Mouse (Mus musculus) liver, adult 2 months (tissue): ENCODE measurements around the gene Tbl3. TPM values are rescaled to one million over a fixed set of nuclear protein-coding genes. Genes with fewer than 3 reads are reported as not detected.
"Not testable (repeated sequence)": the region's sequence is repeated elsewhere in the genome, so short reads cannot be mapped to it uniquely, and the experiment has no call there.

ENCODE experiments used
- DNase-seq: peaks from one replicate; pipeline ENCODE4 v3.0.0-alpha.2; 2011; ENCODE audit warnings: low read depth, low spot score; ENCODE audit errors: extremely low read depth
- H3K27ac ChIP-seq: fragments of 200-500 bp; replicated peaks from 2 replicates; pipeline ENCODE4 v1.5.1; 2012; ENCODE audit warnings: low read depth, mild to moderate bottlenecking, control low read depth, inconsistent platforms, low read length; ENCODE audit not compliant: insufficient read depth
- H3K27me3 ChIP-seq: fragments of 200-500 bp; 2 replicates; pipeline ENCODE4 v1.6.1; 2012; ENCODE audit warnings: mild to moderate bottlenecking, moderate library complexity, low read length, inconsistent platforms; ENCODE audit not compliant: control insufficient read depth, insufficient read depth
- H3K36me3 ChIP-seq: fragments of 200-500 bp; 2 replicates; pipeline ENCODE4 v1.6.1; 2012; ENCODE audit warnings: low read length, inconsistent platforms; ENCODE audit not compliant: control insufficient read depth, insufficient read depth
- H3K4me1 ChIP-seq: fragments of 200-500 bp; 2 replicates; pipeline ENCODE4 v1.6.1; 2011; ENCODE audit warnings: low read length; ENCODE audit not compliant: control insufficient read depth, insufficient read depth
- H3K4me3 ChIP-seq: fragments of 200-500 bp; 2 replicates; pipeline ENCODE4 v1.5.1; 2011; ENCODE audit warnings: low read depth, mild to moderate bottlenecking, control low read depth, low read length, moderate library complexity; ENCODE audit not compliant: insufficient read depth
- H3K79me2 ChIP-seq: fragments of 200-500 bp; 2 replicates; pipeline ENCODE4 v1.6.1; 2012; ENCODE audit warnings: inconsistent platforms, mild to moderate bottlenecking, low read length, moderate library complexity; ENCODE audit not compliant: control insufficient read depth, insufficient read depth
- H3K9ac ChIP-seq: fragments of 200-500 bp; 2 replicates; pipeline ENCODE4 v1.6.1; 2012; ENCODE audit warnings: low read depth, mild to moderate bottlenecking, control low read depth, inconsistent platforms, low read length
- CTCF ChIP-seq: fragments of 200-500 bp; IDR thresholded peaks from 2 replicates; pipeline ENCODE4 v1.5.1; 2011; ENCODE audit warnings: low read depth, low read length, control low read depth
- POLR2A ChIP-seq: fragments of 200-500 bp; IDR thresholded peaks from 2 replicates; pipeline ENCODE4 v1.6.1; 2011; ENCODE audit warnings: low read length, control low read depth; ENCODE audit not compliant: insufficient read depth; ENCODE audit errors: extremely low read depth
- WGBS: fragments of 180-500 bp; shearing (Covaris S2); methylation state at CpG from one replicate; pipeline ENCODE4 v1.1.7; 2018; 5-methylcytosine and 5-hydroxymethylcytosine counted together
- polyA plus RNA-seq: library from polyadenylated mRNA; depleted of rRNA; stranded (reverse); fragments of >200 nt; gene quantifications from 2 replicates; pipeline ENCODE4 v1.2.3, GENCODE M21; 2012
- total RNA-seq: library from RNA; depleted of rRNA; stranded (reverse); fragments of >200 nt; gene quantifications from 2 replicates; pipeline ENCODE4 v1.2.3, GENCODE M21; 2014

Tbl3 gene
- total and polyA plus RNA-seq, 2 experiments = 14.2 to 37.9 TPM

DNA sequence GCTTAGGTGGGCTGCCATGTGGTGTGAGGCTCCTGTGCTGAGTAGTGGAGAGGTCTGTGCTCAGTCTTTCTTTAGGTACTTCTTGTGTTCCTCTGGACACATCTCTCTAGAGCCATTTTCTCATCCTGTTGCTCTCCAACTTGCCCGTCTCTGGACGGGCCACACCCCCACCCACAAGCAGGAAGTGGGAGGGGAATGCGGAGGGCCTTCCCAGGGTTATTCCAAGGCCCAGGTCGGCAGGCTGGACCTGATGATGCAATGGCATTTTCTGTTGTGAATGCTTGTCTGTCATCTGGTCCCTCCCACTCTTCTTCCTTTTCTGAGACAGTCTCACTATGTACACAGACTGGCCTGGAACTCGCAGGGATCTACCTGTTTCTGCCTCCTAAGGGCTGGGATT lies 35.3 kb downstream of the Tbl3 start:
- Histone ChIP-seq H3K27me3 (no peaks in the 10 kb centered on the region), H3K4me1 (peaks cover 17% of the 10 kb centered on the region), H3K79me2 (peaks cover 40% of the 10 kb centered on the region; the same call in 1 of the 2 replicates), H3K27ac (peak overlapping the region; percentile 27; the same call in 1 of the 2 replicates), H3K36me3 (peaks cover 6% of the 10 kb centered on the region; the same call in 1 of the 2 replicates), H3K9ac (peak overlapping the region; percentile 15; the same call in 1 of the 2 replicates), H3K4me3 (no peak overlapping the region)
- peak; percentile 96 for DNase-seq
- WGBS = 0% methylated on average over 5 of the region's 5 CpGs
- no peak for TF ChIP-seq CTCF
- TF ChIP-seq POLR2A = no peak

DNA sequence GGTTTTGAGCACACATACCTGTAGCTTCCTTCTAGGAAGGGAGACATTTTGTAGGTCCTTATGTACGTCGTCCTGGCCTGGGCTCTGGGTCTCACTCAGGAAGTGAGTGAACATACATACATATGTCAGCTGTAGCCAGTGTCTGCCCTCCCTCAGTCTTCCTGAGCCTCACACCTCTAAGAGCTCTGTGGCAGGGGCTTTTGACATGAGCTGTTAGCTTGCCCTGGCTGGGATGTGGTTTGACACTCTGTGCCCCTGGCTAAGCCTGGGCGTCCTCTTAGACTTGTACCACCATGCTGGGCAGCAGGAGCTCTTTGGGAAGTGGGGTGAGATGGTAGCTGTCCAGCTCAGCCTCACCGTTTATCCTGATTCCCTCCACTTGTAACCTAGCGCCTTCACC lies 36.1 kb downstream of the Tbl3 start:
- no peak for TF ChIP-seq POLR2A
- no peak for TF ChIP-seq CTCF
- Histone ChIP-seq H3K4me1 (peaks cover 17% of the 10 kb centered on the region), H3K9ac (0 out of 2 replicates have a peak overlapping the region, but pooled peaks have one; percentile 8), H3K36me3 (peaks cover under 1% of the 10 kb centered on the region; the same call in 1 of the 2 replicates), H3K27me3 (no peaks in the 10 kb centered on the region), H3K4me3 (no peak overlapping the region), H3K27ac (peak overlapping the region; percentile 55; the same call in 1 of the 2 replicates), H3K79me2 (peaks cover 40% of the 10 kb centered on the region; the same call in 1 of the 2 replicates)
- DNase-seq = no peak
- WGBS = 51% methylated on average over 5 of the region's 5 CpGs

DNA sequence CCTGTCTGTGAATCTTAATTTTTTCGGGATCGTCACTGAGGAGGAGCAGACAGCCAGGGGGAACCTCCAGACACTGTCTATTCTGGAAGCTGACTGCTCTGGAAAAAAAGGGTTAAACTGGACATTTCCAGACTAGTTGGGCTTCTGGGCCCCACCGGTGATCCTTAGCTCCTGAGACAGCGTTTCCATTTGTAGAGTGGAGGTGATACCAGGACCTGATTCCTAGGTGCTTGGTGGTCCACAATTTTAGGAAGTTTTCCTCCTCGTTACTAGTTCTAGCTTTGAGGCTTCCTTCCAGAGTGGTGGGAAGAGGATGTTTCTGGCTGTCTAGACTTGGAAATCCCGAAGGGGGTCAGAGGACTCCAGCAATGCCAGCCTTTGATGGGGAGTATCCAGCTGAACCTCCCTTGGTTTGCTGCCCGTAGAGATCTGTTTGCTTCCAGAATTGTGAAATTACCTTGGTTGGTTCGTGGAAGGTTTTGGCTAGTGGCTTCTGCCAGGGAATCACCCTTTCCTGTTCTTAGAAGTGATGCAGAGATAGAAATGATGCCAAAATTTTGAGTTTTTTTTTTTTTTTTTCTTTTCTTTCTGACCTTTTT lies 37.1 kb downstream of the Tbl3 start:
- peak overlapping the region; percentile 94 for H3K27ac ChIP-seq
- under 1% methylated on average over 8 of the region's 8 CpGs for WGBS
- peaks cover 32% of the 10 kb centered on the region; the same call in 1 of the 2 replicates for H3K79me2 ChIP-seq
- H3K36me3 ChIP-seq = no peaks in the 10 kb centered on the region
- DNase-seq = peak; percentile 88
- peak overlapping the region; percentile 98 for H3K9ac ChIP-seq
- H3K27me3 ChIP-seq = no peaks in the 10 kb centered on the region
- H3K4me1 ChIP-seq = peaks cover 17% of the 10 kb centered on the region
- H3K4me3 ChIP-seq = peak overlapping the region; percentile 94
- TF ChIP-seq POLR2A (no peak), CTCF (no peak)

DNA sequence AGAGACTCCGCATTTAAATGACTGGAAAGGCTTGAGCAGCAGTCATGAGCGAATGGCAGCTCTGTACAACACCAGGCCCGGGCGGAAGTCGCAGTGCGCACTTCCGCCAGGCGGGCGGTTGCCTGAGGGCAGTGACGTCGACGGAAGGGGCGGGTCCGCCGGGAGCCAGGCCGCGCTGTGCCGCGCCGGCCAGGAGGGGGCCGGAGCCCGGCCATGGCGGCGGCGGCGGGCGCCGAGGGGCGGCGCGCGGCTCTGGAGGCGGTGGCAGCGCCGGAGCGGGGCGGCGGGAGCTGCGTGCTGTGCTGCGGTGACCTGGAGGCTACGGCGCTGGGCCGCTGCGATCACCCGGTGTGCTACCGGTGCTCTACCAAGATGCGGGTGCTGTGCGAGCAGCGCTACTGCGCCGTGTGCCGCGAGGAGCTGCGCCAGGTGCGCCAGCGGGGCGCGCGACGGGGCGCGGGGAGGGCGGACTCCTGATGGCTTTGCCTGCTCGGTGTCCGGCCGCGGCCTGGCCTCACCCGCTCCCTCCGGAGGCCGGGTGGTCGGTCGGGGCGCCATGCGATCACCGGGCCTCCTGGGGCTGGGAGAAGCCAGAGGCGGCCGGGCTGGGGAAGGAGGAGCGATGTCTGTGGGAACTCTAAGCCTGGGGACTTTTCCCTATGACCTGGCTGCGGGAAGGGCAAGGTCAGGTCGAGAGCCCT lies 37.8 kb downstream of the Tbl3 start, which contains the start of gene Zfp598:
Gene Zfp598, plus strand, starts transcription at position 143 of the 701 bp plus-strand sequence.
- under 1% methylated on average over 77 of the region's 80 CpGs for WGBS
- peaks cover 17% of the 10 kb centered on the region for H3K4me1 ChIP-seq
- H3K36me3 ChIP-seq = no peaks in the 10 kb centered on the region

GRCm38 (mm10) chr17:24669214-24669544 lies 38.3 kb downstream of the Tbl3 start:
- not testable (repeated sequence) for DNase-seq, H3K36me3 ChIP-seq, H3K27me3 ChIP-seq
- peaks cover 28% of the 10 kb centered on the region; the same call in 1 of the 2 replicates for H3K79me2 ChIP-seq
- peak overlapping the region; percentile 23 for H3K27ac ChIP-seq
- peaks cover 17% of the 10 kb centered on the region for H3K4me1 ChIP-seq
- peak overlapping the region; percentile 26 for H3K9ac ChIP-seq
- peak overlapping the region; percentile 13 for H3K4me3 ChIP-seq
- 5% methylated on average over 15 of the region's 15 CpGs for whole genome bisulfite sequencing

More for the DNA sequence above, 37.8 kb downstream of the Tbl3 start, which contains the start of gene Zfp598:
- TF ChIP-seq CTCF = peak; percentile 16; the same call in 1 of the 2 replicates
- TF ChIP-seq POLR2A = peak; percentile 43; the same call in 1 of the 2 replicates
- no peaks in the 10 kb centered on the region for H3K27me3 ChIP-seq
- H3K4me3 ChIP-seq = peak within 1 kb of the TSS; percentile 94
- peaks cover 31% of the 10 kb centered on the region; the same call in 1 of the 2 replicates for H3K79me2 ChIP-seq
- peak within 1 kb of the TSS; percentile 98 for H3K9ac ChIP-seq
- peak; percentile 71 for DNase-seq
- peak within 1 kb of the TSS; percentile 94 for H3K27ac ChIP-seq
